Mouse (Mus musculus) CD4-positive, CD25-positive, alpha-beta regulatory T cell (primary cell): ENCODE data around the gene Prpmp5. TPM values are rescaled to one million over a fixed set of nuclear protein-coding genes. Genes with fewer than 3 reads are reported as not detected.

Experiments used
- polyA plus RNA-seq: library from polyadenylated mRNA; unstranded; fragments of 100-300 nt; shearing (Covaris generic); gene quantifications from one replicate; pipeline ENCODE4 v1.2.1, GENCODE M21; 2017

The Prpmp5 gene
- polyA plus RNA-seq, result 0.41 TPM

DNA sequence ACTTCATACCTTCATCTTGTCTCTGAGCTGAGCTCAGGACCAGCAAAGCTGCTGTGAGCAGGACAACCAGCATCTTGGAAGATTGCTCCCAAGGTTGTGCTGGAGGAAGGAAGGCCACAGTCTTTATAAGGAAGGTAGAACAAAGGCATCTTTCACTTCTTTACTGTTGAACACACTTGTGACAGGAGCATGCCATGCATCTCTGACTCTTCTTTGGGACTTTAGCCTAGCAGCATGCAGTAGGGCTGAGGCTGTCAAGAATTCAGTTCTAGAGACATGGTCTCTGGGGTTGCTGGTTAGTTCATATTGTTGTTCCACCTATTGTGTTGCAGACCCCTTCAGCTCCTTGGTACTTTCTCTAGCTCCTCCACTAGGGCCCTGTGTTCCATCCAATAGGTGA is at the start of gene Prpmp5:
Gene Prpmp5, minus strand, starts transcription at position 101 of the 400 bp plus-strand sequence.

DNA sequence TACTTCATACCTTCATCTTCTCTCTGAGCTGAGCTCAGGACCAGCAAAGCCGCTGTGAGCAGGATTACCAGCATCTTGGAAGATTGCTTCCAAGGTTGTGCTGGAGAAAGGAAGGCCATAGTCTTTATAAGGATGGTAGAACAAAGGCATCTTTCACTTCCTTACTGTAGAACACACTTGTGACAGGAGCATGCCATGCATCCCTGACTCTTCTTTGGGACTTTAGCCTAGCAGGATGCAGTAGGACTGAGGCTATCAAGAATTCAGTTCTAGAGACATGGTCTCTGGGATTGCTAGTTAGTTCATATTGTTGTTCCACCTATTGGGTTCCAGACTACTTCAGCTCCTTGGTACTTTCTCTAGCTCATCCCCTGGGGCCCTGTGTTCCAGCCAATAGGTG is 49.5 kb upstream of the Prpmp5 start, which contains the start of gene Gm8882:
Gene Gm8882, minus strand, starts transcription at position 101 of the 400 bp plus-strand sequence.

Other genes with a start within 250 kb of the Prpmp5 start
- gene Prb1, start 104.2 kb downstream of the Prpmp5 start, polyA plus RNA-seq, result not detected
- gene Gm8882, start 49.4 kb upstream of the Prpmp5 start, polyA plus RNA-seq, result 0.19 TPM